Mouse (Mus musculus) neural tube, embryonic 12.5 days (tissue): ENCODE results near the gene Camta1. TPM values are rescaled to one million over a fixed set of nuclear protein-coding genes. Genes with fewer than 3 reads are reported as not detected.

Experiments used
- ATAC-seq: fragments of 200-750 bp; cut with Nextera tagmentation; 2 replicates; pipeline ENCODE4 v1.8.0; 2017; ENCODE audit warnings: low read depth, mild to moderate bottlenecking, moderate TSS enrichment, moderate library complexity; ENCODE audit not compliant: low FRiP score
- H3K27ac ChIP-seq: fragments of 300-500 bp; sonication (generic); 2 replicates; pipeline ENCODE4 v1.5.1; 2016
- H3K27me3 ChIP-seq: fragments of 300-500 bp; sonication (generic); replicated peaks from 2 replicates; pipeline ENCODE4 v1.6.1; 2016; ENCODE audit warnings: mild to moderate bottlenecking
- H3K36me3 ChIP-seq: fragments of 300-500 bp; sonication (generic); 2 replicates; pipeline ENCODE4 v1.6.1; 2016; ENCODE audit warnings: mild to moderate bottlenecking
- H3K4me1 ChIP-seq: fragments of 300-500 bp; sonication (generic); 2 replicates; pipeline ENCODE4 v1.6.1; 2016
- H3K4me2 ChIP-seq: fragments of 300-500 bp; sonication (generic); replicated peaks from 2 replicates; pipeline ENCODE4 v1.6.1; 2016; ENCODE audit warnings: mild to moderate bottlenecking
- H3K4me3 ChIP-seq: fragments of 300-500 bp; sonication (generic); 2 replicates; pipeline ENCODE4 v1.5.1; 2016
- H3K9ac ChIP-seq: fragments of 300-500 bp; sonication (generic); 2 replicates; pipeline ENCODE4 v1.6.1; 2016; ENCODE audit warnings: mild to moderate bottlenecking
- H3K9me3 ChIP-seq: fragments of 300-500 bp; sonication (generic); 2 replicates; pipeline ENCODE4 v1.6.1; 2016; ENCODE audit warnings: mild to moderate bottlenecking
- WGBS: fragments of 180-500 bp; shearing (Covaris S2); methylation state at CpG from one replicate; pipeline ENCODE4 v1.1.7; 2016; 5-methylcytosine and 5-hydroxymethylcytosine counted together
- polyA plus RNA-seq: library from polyadenylated mRNA; unstranded; fragments of >200 nt; fragmentation: Nextera tagmentation; extraction: Ambion mirVana; gene quantifications from 2 replicates; pipeline ENCODE4 v1.2.1, GENCODE M21; 2016

Camta1 gene
- polyA plus RNA-seq, 1 experiment from 2014 or later = 164 TPM

DNA sequence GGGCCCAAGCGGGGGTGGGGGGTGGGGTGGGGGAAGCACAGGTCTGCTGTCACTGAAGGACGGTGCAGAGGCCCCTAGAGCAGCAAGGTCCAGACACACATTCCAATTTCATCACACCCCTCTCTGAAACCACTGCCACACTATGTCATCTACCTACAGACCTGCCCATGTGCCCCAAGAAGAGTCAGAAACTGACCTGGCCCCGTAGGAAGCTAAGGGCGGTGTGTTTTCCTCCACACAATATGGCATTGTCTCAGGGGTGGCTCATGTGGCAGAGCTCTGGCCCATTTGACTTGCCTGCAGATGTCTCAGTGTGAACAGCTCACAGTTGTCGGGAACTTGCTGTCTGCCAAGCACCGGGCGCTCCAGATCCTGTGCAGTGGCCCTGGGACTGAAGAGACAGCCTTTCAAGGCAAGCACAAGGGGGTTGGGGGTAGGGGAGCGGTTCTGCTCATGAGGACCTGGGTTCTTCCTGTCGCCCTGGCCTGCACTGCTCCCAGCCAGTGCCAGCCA, 989.5 kb downstream of the Camta1 start:
- Histone ChIP-seq H3K36me3 (peaks cover 24% of the 10 kb centered on the region), H3K27ac (peak overlapping the region; percentile 53; the same call in 1 of the 2 replicates), H3K4me1 (peaks cover 21% of the 10 kb centered on the region), H3K4me2 (no peak overlapping the region), H3K27me3 (no peaks in the 10 kb centered on the region), H3K9ac (0 out of 2 replicates have a peak overlapping the region, but pooled peaks have one; percentile 26), H3K4me3 (no peak overlapping the region), H3K9me3 (no peaks in the 10 kb centered on the region)
- ATAC-seq = peak; percentile 41
- 48% methylated on average over 9 of the region's 9 CpGs for WGBS

DNA sequence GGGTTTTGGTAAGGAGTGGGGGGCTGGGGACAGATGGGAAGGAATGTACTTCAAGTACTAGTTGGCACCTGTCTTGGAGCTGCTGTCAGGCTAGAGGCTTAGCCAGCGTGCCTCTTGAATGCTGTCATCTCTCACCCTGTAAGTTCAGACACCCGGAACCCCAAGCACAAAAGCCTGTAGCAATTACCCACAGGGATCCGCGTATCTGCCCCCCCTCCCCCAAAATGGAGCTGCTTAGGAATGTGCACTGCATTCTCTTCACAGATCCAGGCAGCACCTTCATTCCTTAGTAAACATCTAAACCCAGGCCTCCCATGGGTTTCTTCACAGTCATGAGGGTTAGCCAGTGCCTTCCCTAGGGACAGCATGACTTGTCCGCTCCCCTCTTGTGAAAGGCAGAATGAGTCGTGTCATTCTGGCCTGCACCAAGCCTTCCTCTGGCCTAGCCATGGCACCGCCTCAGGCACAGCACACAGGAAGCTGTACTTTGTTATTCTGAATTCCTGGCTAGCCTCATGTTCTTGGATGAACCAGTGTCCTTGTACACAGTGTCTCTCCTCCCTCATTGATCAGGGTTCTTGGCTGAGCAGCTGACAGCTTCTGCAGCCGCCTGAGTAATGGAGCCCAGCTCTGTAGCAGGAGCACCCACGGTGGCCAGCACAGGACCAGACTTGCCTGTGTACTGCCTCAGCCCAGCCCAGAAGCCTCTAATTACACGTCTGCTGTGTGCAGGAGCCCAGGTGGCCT, 990.1 kb downstream of the Camta1 start:
- Histone ChIP-seq H3K4me1 (peaks cover 21% of the 10 kb centered on the region), H3K9ac (0 out of 2 replicates have a peak overlapping the region, but pooled peaks have one; percentile 33), H3K4me3 (no peak overlapping the region), H3K4me2 (no peak overlapping the region), H3K27me3 (no peaks in the 10 kb centered on the region), H3K36me3 (peaks cover 31% of the 10 kb centered on the region), H3K27ac (peak overlapping the region; percentile 53; the same call in 1 of the 2 replicates), H3K9me3 (no peaks in the 10 kb centered on the region)
- WGBS = 32% methylated on average over 10 of the region's 10 CpGs
- ATAC-seq = peak; percentile 63

DNA sequence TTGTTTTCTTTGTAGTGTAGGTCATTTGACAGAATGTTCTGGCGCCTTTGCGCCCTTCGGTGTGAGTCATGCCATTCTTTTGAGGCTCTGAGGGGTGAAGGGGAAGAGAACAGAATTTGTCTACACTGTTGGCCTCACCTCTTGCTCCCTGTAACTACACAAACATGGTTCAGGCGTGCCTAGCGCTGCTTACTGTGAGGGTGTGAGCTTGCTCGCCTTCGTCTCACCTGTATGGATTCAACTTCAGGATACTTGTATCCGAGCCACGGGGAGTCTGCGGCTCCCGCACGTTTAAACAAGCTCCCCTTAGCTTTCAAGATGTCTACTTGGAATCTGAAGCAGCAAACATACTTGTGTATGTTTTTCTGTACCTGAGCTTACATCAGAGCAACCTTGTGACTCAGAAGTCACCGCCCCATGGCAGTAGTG, 990.7 kb downstream of the Camta1 start:
- Histone ChIP-seq H3K9ac (no peak overlapping the region), H3K4me1 (peaks cover 21% of the 10 kb centered on the region), H3K4me2 (no peak overlapping the region), H3K9me3 (no peaks in the 10 kb centered on the region), H3K27me3 (no peaks in the 10 kb centered on the region), H3K4me3 (no peak overlapping the region), H3K36me3 (peaks cover 37% of the 10 kb centered on the region), H3K27ac (no peak overlapping the region)
- 89% methylated on average over 13 of the region's 13 CpGs for WGBS
- ATAC-seq = no peak

DNA sequence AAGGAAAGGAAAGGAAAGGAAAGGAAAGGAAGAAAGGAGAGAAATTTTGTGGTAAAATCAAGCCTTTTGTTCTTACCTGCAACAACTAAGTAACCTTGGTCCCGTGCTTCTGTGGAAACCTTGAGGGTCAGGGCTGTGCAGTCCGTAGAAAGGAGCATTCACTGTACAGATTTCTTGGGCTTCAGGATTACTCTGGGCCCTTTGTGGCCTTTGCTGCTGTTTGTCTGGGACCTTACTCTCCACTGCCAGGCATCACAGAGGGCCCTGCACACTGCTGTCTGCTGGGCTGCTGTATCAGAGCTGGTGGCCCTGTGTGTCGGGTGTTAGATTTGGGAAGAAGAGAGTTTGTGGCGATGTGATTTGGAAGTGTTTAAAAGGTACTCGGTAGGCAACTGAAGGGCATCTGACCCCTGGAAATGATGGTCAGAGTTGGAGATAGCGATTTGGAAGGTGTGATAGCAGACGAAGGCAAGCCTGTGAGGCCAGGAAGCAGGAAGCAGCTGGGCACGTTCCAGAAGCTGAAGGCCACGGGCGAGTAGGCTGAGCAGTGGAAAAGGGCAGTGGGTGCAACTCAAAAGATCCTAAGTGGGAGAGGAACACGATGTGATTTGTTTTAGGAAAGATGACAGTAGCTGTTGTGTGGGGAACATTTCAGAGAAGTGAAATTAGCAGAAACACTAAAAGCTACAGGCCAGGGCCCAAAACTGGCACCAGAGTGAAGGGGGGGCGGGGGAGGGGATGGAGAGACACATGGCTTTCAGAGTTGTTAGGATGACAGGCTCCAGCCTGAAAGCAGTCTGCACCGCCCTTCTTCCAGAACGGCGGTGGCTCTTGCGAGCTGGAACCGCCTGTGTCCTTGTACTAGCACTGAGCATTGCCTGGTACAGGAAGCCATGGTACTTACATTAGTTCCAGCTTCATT, 992.1 kb downstream of the Camta1 start:
- peaks cover 43% of the 10 kb centered on the region for H3K36me3 ChIP-seq
- no peaks in the 10 kb centered on the region for H3K9me3 ChIP-seq
- no peak for ATAC-seq
- H3K4me3 ChIP-seq = no peak overlapping the region
- 76% methylated on average over 17 of the region's 17 CpGs for WGBS
- no peak overlapping the region for H3K27ac ChIP-seq
- no peak overlapping the region for H3K4me2 ChIP-seq
- no peak overlapping the region for H3K9ac ChIP-seq
- no peaks in the 10 kb centered on the region for H3K27me3 ChIP-seq
- H3K4me1 ChIP-seq = peaks cover 21% of the 10 kb centered on the region

DNA sequence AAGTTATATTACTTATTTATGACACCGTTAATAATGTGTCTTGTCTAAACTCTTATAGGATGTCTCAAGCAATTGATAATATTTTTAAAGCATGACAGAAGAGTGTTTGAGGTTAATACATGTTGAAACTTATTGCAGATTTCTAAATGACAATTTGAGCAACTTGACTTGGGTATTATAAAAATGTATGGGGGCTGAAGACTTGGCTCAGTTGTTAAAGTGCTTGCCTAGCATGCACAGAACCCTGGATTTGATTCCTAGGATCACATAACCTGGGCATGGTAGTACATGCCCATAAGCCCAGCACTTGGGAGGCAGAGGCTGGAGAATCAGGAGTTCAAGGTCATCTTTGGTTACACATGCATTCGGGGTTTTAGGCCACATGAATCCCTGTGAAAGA, 992.8 kb downstream of the Camta1 start:
- no peak overlapping the region for H3K27ac ChIP-seq
- H3K4me1 ChIP-seq = peaks cover 22% of the 10 kb centered on the region
- ATAC-seq = no peak
- H3K9me3 ChIP-seq = no peaks in the 10 kb centered on the region
- no peak overlapping the region for H3K4me3 ChIP-seq
- H3K4me2 ChIP-seq = no peak overlapping the region
- H3K27me3 ChIP-seq = no peaks in the 10 kb centered on the region
- WGBS = 95% methylated on average over 2 of the region's 2 CpGs
- no peak overlapping the region for H3K9ac ChIP-seq
- peaks cover 43% of the 10 kb centered on the region for H3K36me3 ChIP-seq

DNA sequence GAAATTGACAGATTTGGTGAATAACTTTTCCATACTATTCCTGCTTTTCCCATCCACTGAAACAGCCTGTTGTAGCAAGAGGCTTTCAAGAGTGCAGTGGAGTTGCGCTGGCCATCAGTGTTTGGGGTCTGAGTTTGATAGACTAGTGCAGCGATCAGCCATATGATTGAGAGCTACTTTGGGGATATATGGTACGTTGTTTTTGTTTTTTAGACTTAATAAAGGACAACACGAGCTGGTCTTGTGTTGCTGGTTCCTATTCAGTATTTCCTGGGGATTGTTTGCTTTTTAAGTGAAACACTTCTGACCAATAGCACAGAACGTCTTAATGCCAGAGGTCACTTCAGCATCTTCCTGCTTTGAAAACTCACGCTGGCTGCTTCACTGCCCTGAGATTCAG, 993.5 kb downstream of the Camta1 start:
- no peak overlapping the region for H3K27ac ChIP-seq
- no peak overlapping the region for H3K9ac ChIP-seq
- 91% methylated on average over 6 of the region's 6 CpGs for WGBS
- no peak overlapping the region for H3K4me3 ChIP-seq
- no peaks in the 10 kb centered on the region for H3K27me3 ChIP-seq
- H3K36me3 ChIP-seq = peaks cover 43% of the 10 kb centered on the region
- no peaks in the 10 kb centered on the region for H3K9me3 ChIP-seq
- no peak for ATAC-seq
- H3K4me2 ChIP-seq = no peak overlapping the region
- H3K4me1 ChIP-seq = peaks cover 24% of the 10 kb centered on the region

Other genes starting within 250 kb of the Camta1 start
- gene Dnajc11, start 71.8 kb upstream of the Camta1 start, polyA plus RNA-seq = 84.0 and 91.4 TPM in 2 replicates
- 32.2 and 36.2 TPM in 2 replicates for gene Thap3, start 127.1 kb upstream of the Camta1 start, polyA plus RNA-seq
- 30.5 and 31.3 TPM in 2 replicates for gene Phf13, start 134.4 kb upstream of the Camta1 start, polyA plus RNA-seq
- gene Klhl21, start 146.9 kb upstream of the Camta1 start, polyA plus RNA-seq = 7.2 and 7.6 TPM in 2 replicates
- 17.8 and 20.4 TPM in 2 replicates for gene Zbtb48, start 165.8 kb upstream of the Camta1 start, polyA plus RNA-seq
- 1.2 and 1.4 TPM in 2 replicates for gene Tas1r1, start 176.7 kb upstream of the Camta1 start, polyA plus RNA-seq
- 33.5 and 34.8 TPM in 2 replicates for gene Nol9, start 177.4 kb upstream of the Camta1 start, polyA plus RNA-seq
- gene Plekhg5, start 210.6 kb upstream of the Camta1 start, polyA plus RNA-seq = 10.4 and 10.6 TPM in 2 replicates